Mouse (Mus musculus) mesoderm, embryonic 11.5 days (tissue): ENCODE data around the gene Gpr4.
A peak's percentile ranks its signal among the peaks of the same experiment; 100 is the strongest.

Source experiments
- DNase-seq: peaks from one replicate; pipeline ENCODE4 v3.0.0-alpha.2; 2012; ENCODE audit warnings: low read depth, low spot score

Gpr4 gene

DNA sequence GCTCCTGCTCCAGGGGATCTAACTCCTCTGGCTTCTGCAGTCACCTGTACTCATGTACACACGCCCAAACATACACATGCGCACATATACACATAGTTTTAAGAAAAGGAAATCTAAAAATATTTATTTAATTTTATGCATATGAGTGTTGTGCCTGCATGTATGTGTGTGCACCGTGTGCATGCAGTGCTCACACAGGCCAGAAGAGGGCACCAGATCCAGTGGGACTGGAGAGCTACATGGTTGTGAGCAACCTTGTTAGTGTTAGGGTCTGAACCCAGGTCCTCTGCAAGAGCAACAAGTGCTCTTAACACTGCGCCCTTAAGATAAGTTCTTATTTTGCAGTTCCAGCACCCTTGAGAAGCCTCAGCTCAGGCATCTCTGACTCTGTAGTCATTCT is 17.7 kb upstream of the Gpr4 start:
- DNase-seq: no peak

DNA sequence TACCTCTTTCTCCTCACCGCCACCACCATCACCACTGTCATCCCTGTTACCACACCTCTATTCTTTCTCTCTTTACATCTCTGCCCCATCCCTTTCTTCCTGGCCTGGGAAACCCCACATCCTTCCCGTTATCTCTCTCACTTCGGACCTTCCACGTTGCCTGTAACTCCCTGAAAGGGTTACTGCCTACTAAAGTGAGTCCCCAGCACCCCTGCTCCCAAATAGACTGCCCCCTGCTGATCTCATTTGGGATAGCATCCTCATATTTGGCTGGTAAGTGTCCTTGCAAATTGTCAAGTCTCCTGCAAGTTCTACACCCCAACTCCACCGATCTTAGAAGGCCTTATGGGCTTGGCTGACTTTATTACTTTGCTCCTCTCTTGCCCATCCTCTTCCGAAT is 15.7 kb upstream of the Gpr4 start:
- DNase-seq: no peak

DNA sequence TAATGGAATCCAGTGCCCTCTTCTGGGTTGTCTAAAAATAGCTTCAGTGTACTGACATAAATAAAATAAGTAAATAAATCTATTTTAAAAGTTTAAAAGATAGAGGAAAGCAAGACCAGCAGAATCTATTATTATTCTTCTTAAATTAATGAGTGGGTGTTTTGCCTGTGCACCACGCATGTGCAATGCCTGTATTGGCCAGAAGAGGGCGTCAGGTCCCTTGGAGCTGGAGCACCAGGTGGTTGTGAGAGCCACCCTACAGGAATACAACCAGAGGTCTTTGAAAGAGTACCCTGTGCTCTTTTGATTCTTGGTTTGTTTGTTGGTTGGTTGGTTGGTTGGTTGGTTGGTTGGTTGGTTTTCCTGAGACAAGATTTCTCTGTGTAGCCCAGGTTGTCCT is 14.4 kb upstream of the Gpr4 start:
- DNase-seq: no peak

DNA sequence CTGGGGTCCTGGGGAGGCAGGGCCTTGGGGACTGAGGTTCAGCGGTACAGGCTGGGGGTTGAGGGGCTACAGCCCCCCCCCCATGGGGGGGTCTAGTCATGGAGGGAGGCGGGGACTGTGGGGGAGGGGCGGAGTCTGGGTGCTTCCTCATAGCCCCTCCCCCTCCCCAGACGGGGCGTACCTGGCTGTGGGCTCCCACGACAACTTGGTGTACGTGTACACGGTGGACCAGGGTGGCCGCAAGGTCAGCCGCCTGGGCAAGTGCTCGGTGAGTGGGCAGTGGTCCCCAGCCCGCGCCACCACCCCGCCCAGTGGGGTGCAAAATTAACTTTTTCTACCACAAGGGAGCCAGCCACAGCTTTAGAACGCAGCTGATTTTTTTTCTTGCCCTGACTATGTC is 10.7 kb upstream of the Gpr4 start:
- no peak for DNase-seq

- DNase-seq: no peak
Measured at GRCm38 (mm10) chr7:19202065-19202850, 10.1 kb upstream of the Gpr4 start.

GRCm38 (mm10) chr7:19208201-19208910 is 4.0 kb upstream of the Gpr4 start:
- DNase-seq: no peak

DNA sequence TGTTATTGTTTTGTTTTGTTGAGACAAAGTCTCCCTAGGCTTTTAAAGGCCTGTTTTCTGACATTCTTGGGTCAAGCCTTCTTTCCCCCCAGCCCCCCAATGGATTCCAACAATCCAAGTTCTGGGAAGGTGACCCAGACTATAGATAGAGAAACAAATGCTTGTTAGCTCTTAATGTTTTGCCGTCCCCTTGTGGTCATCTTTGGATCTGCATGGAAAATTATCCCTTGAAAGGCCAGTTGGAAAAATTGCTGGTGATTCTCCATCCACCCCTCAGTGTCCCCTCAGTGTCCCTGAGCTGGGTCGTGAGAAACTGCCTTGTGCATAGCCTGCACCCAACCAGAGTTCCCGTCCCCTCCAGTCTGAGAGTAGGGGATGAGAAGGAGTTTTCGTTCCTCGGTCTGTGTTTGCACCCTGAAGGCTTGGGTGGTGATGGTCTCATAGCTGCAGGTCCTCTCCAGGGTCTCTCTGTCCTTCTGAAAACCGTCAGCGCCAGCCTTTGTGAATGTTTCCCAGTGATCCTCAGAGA is 3.3 kb upstream of the Gpr4 start:
- DNase-seq: peak; percentile 59

- no peak for DNase-seq
Measured at GRCm38 (mm10) chr7:19209494-19209893, 2.8 kb upstream of the Gpr4 start.

DNA sequence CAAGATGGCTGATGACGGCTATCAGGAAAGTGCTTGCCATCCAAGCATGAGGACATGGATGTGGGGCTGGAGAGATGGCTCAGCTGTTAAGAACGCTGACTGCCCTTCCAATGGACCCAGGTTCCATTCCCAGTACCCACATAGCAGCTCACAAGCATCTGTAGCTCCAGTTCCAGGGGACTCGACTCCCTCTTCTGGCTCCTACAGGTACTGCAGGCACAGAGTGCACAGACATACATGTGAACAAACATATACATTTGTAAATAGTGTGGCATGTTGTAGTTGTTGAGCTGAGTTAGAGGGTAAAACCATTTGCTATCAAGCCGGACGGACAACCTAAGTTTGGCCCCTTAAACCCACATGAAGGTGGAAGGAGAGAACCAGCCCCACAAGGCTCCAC is 2.3 kb upstream of the Gpr4 start:
- DNase-seq: peak; percentile 18

- DNase-seq: no peak
Measured at GRCm38 (mm10) chr7:19211041-19211675, 1.2 kb upstream of the Gpr4 start.

GRCm38 (mm10) chr7:19213385-19213784 is 1.0 kb downstream of the Gpr4 start:
- DNase-seq: no peak

- no peak for DNase-seq
Measured at GRCm38 (mm10) chr7:19214369-19214768, 2.0 kb downstream of the Gpr4 start.

GRCm38 (mm10) chr7:19214940-19215339 is 2.6 kb downstream of the Gpr4 start:
- no peak for DNase-seq

- peak; percentile 30 for DNase-seq
Measured at GRCm38 (mm10) chr7:19217492-19217891, 5.2 kb downstream of the Gpr4 start.

- peak; percentile 22 for DNase-seq
Measured at GRCm38 (mm10) chr7:19217944-19218343, 5.6 kb downstream of the Gpr4 start.

GRCm38 (mm10) chr7:19220061-19220460 is 7.7 kb downstream of the Gpr4 start:
- DNase-seq: no peak

DNA sequence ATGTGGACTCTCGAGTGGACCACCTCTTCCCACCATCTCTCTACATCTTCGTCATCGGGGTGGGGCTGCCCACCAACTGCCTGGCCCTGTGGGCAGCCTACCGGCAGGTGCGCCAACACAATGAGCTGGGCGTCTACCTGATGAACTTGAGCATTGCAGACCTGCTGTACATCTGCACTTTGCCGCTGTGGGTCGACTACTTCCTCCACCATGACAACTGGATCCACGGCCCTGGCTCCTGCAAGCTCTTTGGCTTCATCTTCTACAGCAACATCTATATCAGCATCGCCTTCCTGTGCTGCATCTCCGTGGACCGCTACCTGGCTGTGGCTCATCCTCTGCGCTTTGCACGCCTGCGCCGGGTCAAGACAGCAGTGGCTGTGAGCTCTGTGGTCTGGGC is 9.9 kb downstream of the Gpr4 start:
- DNase-seq: no peak

GRCm38 (mm10) chr7:19222875-19223274 is 10.5 kb downstream of the Gpr4 start:
- no peak for DNase-seq

DNA sequence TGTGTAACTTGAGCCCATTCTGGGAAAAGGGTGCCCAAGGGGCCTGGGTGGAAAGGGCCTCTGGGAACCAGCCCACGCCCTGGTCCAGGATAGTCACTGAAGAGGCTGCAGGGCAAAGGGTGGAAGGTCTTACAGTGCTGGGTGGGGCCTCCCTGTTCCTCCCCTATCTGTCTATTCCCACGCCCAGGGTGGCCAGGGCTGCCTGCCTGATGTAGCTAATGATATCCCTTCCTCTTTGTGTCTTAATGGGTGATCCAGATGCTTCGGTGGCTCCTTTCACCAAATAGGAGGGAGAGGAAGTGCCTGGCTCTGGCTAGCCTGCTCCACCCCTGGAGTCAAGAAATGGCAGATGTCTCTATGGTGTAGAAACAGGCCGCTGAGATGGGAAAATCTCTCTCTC is 12.6 kb downstream of the Gpr4 start:
- DNase-seq: no peak

DNA sequence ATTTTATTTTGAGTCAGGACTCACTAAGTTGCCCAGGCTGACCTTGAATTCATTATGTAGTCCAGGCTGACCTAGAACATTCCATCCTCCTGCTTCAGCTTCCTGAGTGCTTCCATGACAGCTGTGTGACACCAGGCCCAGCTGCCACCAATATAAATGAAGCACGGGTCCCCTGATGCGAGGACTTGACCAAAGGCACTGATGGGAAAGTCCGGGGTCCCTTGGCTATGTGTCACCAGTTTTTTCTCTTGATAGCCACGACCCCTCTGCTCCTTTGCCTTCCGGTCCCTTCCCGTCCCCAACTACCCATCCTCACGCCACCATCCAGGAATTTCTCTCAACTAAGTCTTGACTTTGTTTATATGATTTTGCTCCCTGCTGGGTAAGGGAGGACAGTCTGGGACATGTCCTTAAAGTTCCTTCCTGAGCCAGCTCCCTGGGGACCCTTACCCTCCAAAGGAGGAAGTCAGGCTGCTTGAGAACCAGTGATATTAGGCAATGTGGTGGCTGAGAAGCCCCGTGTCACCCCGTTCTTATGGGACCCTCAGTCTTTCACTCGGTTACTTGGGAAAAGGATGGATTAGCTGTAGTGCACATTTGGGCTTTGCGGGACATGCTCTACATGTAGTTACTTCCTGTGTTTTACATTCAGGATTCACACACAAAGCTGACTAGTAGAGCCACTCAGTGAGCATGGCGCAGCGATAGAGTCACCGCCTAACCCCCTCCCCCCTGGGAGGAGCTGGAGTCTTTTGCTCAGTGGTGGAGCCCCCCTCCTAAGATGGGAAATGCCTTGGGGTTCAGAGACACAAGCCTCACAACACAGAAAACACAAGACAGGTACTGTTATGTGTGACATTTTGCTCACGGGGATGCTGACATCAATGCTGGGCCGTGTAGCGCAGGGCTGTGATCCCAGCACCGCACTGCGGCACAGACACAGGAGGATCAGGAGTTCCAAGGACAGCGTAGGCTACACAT is 14.8 kb downstream of the Gpr4 start:
- DNase-seq: peak; percentile 25
